Mouse (Mus musculus) cortical plate, adult 2 months (tissue): ENCODE measurements around the gene Nes. TPM values are rescaled to one million over a fixed set of nuclear protein-coding genes. Genes with fewer than 3 reads are reported as not detected.

Experiments
- H3K27ac ChIP-seq: fragments of 200-500 bp; 2 replicates; pipeline ENCODE4 v1.5.1; 2012; ENCODE audit warnings: low read length, control low read depth, inconsistent platforms; ENCODE audit not compliant: insufficient read depth
- H3K4me1 ChIP-seq: fragments of 200-500 bp; 2 replicates; pipeline ENCODE4 v1.6.1; 2011; ENCODE audit warnings: low read length; ENCODE audit not compliant: control insufficient read depth, insufficient read depth
- H3K4me3 ChIP-seq: fragments of 200-500 bp; 2 replicates; pipeline ENCODE4 v1.5.1; 2011; ENCODE audit warnings: mild to moderate bottlenecking, low read length, control low read depth; ENCODE audit not compliant: insufficient read depth
- CTCF ChIP-seq: fragments of 200-500 bp; IDR thresholded peaks from 2 replicates; pipeline ENCODE4 v1.5.1; 2011; ENCODE audit warnings: mild to moderate bottlenecking, control low read depth, low read length; ENCODE audit not compliant: insufficient read depth; ENCODE audit errors: extremely low read depth
- POLR2A ChIP-seq: fragments of 200-500 bp; IDR thresholded peaks from 2 replicates; pipeline ENCODE4 v1.6.1; 2011; ENCODE audit warnings: mild to moderate bottlenecking, low read length, control low read depth; ENCODE audit not compliant: insufficient read depth; ENCODE audit errors: extremely low read depth
- polyA plus RNA-seq: library from polyadenylated mRNA; depleted of rRNA; stranded (reverse); fragments of >200 nt; gene quantifications from 2 replicates; pipeline ENCODE4 v1.2.3, GENCODE M21; 2012

The Nes gene
- polyA plus RNA-seq, 1 experiment: 3.6 TPM

- TF ChIP-seq POLR2A (no peak), CTCF (no peak)
- H3K27ac ChIP-seq: no peak overlapping the region
- H3K4me3 ChIP-seq: no peak overlapping the region
- H3K4me1 ChIP-seq: no peaks in the 10 kb centered on the region
These were observed 10.4 kb downstream of the Nes start for GRCm38 (mm10) chr3:87981214-87981760.

GRCm38 (mm10) chr3:87981894-87982835 lies 11.3 kb downstream of the Nes start:
- TF ChIP-seq POLR2A (no peak), CTCF (no peak)
- no peaks in the 10 kb centered on the region for H3K4me1 ChIP-seq
- peak overlapping the region; percentile 80 for H3K27ac ChIP-seq
- no peak overlapping the region for H3K4me3 ChIP-seq

GRCm38 (mm10) chr3:87982836-87983601 lies 12.1 kb downstream of the Nes start:
- peak overlapping the region; percentile 80; the same call in 1 of the 2 replicates for H3K27ac ChIP-seq
- no peaks in the 10 kb centered on the region for H3K4me1 ChIP-seq
- no peak overlapping the region for H3K4me3 ChIP-seq
- no peak for TF ChIP-seq POLR2A
- no peak for TF ChIP-seq CTCF

GRCm38 (mm10) chr3:87983627-87984026 lies 12.7 kb downstream of the Nes start:
- Histone ChIP-seq H3K4me3 (no peak overlapping the region), H3K27ac (no peak overlapping the region), H3K4me1 (no peaks in the 10 kb centered on the region)
- TF ChIP-seq POLR2A: no peak
- TF ChIP-seq CTCF: no peak

GRCm38 (mm10) chr3:87984094-87984493 lies 13.2 kb downstream of the Nes start:
- TF ChIP-seq POLR2A (no peak), CTCF (no peak)
- no peak overlapping the region for H3K4me3 ChIP-seq
- H3K4me1 ChIP-seq: no peaks in the 10 kb centered on the region
- no peak overlapping the region for H3K27ac ChIP-seq

- no peak overlapping the region for H3K4me3 ChIP-seq
- H3K4me1 ChIP-seq: no peaks in the 10 kb centered on the region
These were observed 14.8 kb downstream of the Nes start for GRCm38 (mm10) chr3:87985505-87986320.

GRCm38 (mm10) chr3:87986868-87987267 lies 16.0 kb downstream of the Nes start:
- no peak overlapping the region for H3K4me3 ChIP-seq
- H3K4me1 ChIP-seq: no peaks in the 10 kb centered on the region
- TF ChIP-seq CTCF: peak; percentile 91
- no peak for TF ChIP-seq POLR2A
- H3K27ac ChIP-seq: no peak overlapping the region

More at GRCm38 (mm10) chr3:87985505-87986320, 14.8 kb downstream of the Nes start:
- TF ChIP-seq POLR2A (no peak), CTCF (no peak)
- peak overlapping the region; percentile 29; the same call in 1 of the 2 replicates for H3K27ac ChIP-seq

- H3K27ac ChIP-seq: no peak overlapping the region
- H3K4me1 ChIP-seq: no peaks in the 10 kb centered on the region
These were observed 16.8 kb downstream of the Nes start for GRCm38 (mm10) chr3:87987633-87988032.

More at GRCm38 (mm10) chr3:87987633-87988032, 16.8 kb downstream of the Nes start:
- TF ChIP-seq CTCF: no peak
- no peak for TF ChIP-seq POLR2A
- peak overlapping the region; percentile 9; the same call in 1 of the 2 replicates for H3K4me3 ChIP-seq
